9 mouse cellular contexts compared by ENCODE assay signal in genomic region chr10:115312194-115312593, GRCm38 (mm10). TPM values are rescaled to one million over a fixed set of nuclear protein-coding genes. Genes with fewer than 3 reads are reported as not detected.
A peak's percentile ranks its signal among the peaks of the same experiment; 100 is the strongest.
DNase-seq lines count a peak whose midpoint lies in the region; ATAC-seq lines count a peak whose summit lies in the region.
"Had no signal": no experiment of that assay in that cellular context is flagged by ENCODE, and none has a peak within 500 bp of the region (broad histone marks: within the 10 kb centered on the region; RNA-seq: fewer than 3 reads in every experiment).

No protein-coding gene starts in this region.

- DNase-seq in hindbrain, embryonic 14.5 days (ENCODE audit: low spot score): no peak
- DNase-seq in hindbrain, embryonic 11.5 days (ENCODE audit: low spot score): no peak
- no peak for DNase-seq in neural tube, embryonic 10.5 days (ENCODE audit: extremely low spot score, low spot score)
- peak; percentile 37 for DNase-seq in naive thymus-derived CD4-positive, alpha-beta T cell, adult 2 months (ENCODE audit: low read depth)
- DNase-seq in frontal cortex, postnatal 25 days (ENCODE audit: low spot score in 2 of 2): no peak
- DNase-seq: cerebellum, adult 9-10 months had no signal

- H3K27ac ChIP-seq in hindbrain, embryonic 14.5 days: no peak overlapping the region
- H3K27ac ChIP-seq in hindbrain, embryonic 11.5 days (ENCODE audit: low read depth, low read length): no peak overlapping the region
- H3K27ac ChIP-seq in neural tube, embryonic 13.5 days (replicated peaks): no peak overlapping the region
- H3K27ac ChIP-seq: embryonic facial prominence, embryonic 13.5 days had no signal

- H3K4me1 ChIP-seq in hindbrain, embryonic 14.5 days (replicated peaks; ENCODE audit: control insufficient read depth, insufficient read depth, low read length): peaks cover 38% of the 10 kb centered on the region
- H3K4me1 ChIP-seq in hindbrain, embryonic 11.5 days (replicated peaks; ENCODE audit: control insufficient read depth, insufficient read depth, low read length): no peaks in the 10 kb centered on the region
- H3K4me1 ChIP-seq in neural tube, embryonic 13.5 days (replicated peaks): peaks cover 47% of the 10 kb centered on the region

- H3K9me3 ChIP-seq in hindbrain, embryonic 14.5 days (ENCODE audit: control insufficient read depth, low read length): no peaks in the 10 kb centered on the region
- no peaks in the 10 kb centered on the region for H3K9me3 ChIP-seq in hindbrain, embryonic 11.5 days (ENCODE audit: control insufficient read depth, low read length)
- H3K9me3 ChIP-seq in neural tube, embryonic 13.5 days: no peaks in the 10 kb centered on the region
- H3K9me3 ChIP-seq: embryonic facial prominence, embryonic 13.5 days had no signal

- no peak overlapping the region for H3K4me3 ChIP-seq in hindbrain, embryonic 14.5 days (replicated peaks; ENCODE audit: low read length)
- H3K4me3 ChIP-seq in hindbrain, embryonic 11.5 days (ENCODE audit: low read depth, low read length): no peak overlapping the region
- no peak overlapping the region for H3K4me3 ChIP-seq in neural tube, embryonic 13.5 days
- H3K4me3 ChIP-seq: embryonic facial prominence, embryonic 13.5 days had no signal

- ATAC-seq in hindbrain, embryonic 14.5 days (ENCODE audit: low FRiP score): no peak
- no peak for ATAC-seq in hindbrain, embryonic 11.5 days (ENCODE audit: low FRiP score)
- ATAC-seq in neural tube, embryonic 13.5 days (ENCODE audit: low read depth): no peak
- peak; percentile 42 for ATAC-seq in common myeloid progenitor, adult 5-6 weeks (replicated peaks; ENCODE audit: low read depth, poor library complexity, severe bottlenecking)

- no peaks in the 10 kb centered on the region for H3K27me3 ChIP-seq in hindbrain, embryonic 14.5 days (ENCODE audit: control insufficient read depth, insufficient read depth, low read length)
- H3K27me3 ChIP-seq in hindbrain, embryonic 11.5 days (ENCODE audit: control insufficient read depth, insufficient read depth, low read length): no peaks in the 10 kb centered on the region
- H3K27me3 ChIP-seq in neural tube, embryonic 13.5 days: no peaks in the 10 kb centered on the region
- H3K27me3 ChIP-seq: embryonic facial prominence, embryonic 13.5 days had no signal

- no peak overlapping the region for H3K9ac ChIP-seq in hindbrain, embryonic 14.5 days
- H3K9ac ChIP-seq in hindbrain, embryonic 11.5 days (ENCODE audit: low read depth, low read length): no peak overlapping the region
- 0 out of 2 replicates have a peak overlapping the region, but pooled peaks have one; percentile 14 for H3K9ac ChIP-seq in neural tube, embryonic 13.5 days
- H3K9ac ChIP-seq: embryonic facial prominence, embryonic 13.5 days had no signal

- peak overlapping the region; percentile 70; the same call in 1 of the 2 replicates for H3K4me2 ChIP-seq in hindbrain, embryonic 14.5 days (replicated peaks)
- H3K4me2 ChIP-seq in hindbrain, embryonic 11.5 days (replicated peaks; ENCODE audit: low read depth, low read length): no peak overlapping the region
- H3K4me2 ChIP-seq in neural tube, embryonic 13.5 days: peak overlapping the region; percentile 78; the same call in 1 of the 2 replicates

- 91% methylated on average over 5 of the region's 5 CpGs for WGBS in hindbrain, embryonic 14.5 days
- WGBS in hindbrain, embryonic 11.5 days: 89% methylated on average over 5 of the region's 5 CpGs
- WGBS in neural tube, embryonic 13.5 days: 89% methylated on average over 5 of the region's 5 CpGs

- H3K36me3 ChIP-seq in hindbrain, embryonic 14.5 days (replicated peaks; ENCODE audit: control insufficient read depth, insufficient read depth): no peaks in the 10 kb centered on the region
- H3K36me3 ChIP-seq in hindbrain, embryonic 11.5 days (ENCODE audit: control insufficient read depth, insufficient read depth, low read length): no peaks in the 10 kb centered on the region
- H3K36me3 ChIP-seq in neural tube, embryonic 13.5 days: no peaks in the 10 kb centered on the region
- H3K36me3 ChIP-seq: embryonic facial prominence, embryonic 13.5 days had no signal

RNA-seq across cellular contexts. Expression of gene Rab21, which starts 3.2 kb away (rescaled TPM):
- polyA plus RNA-seq in hindbrain, embryonic 14.5 days (2014; fragmentation: Nextera tagmentation; extraction: Ambion mirVana): 12.1 and 13.4 TPM in 2 replicates
- polyA plus RNA-seq in hindbrain, embryonic 11.5 days (2014; fragmentation: Nextera tagmentation; extraction: Ambion mirVana): 10.1 and 10.6 TPM in 2 replicates
- 9.0 and 9.3 TPM in 2 replicates for polyA plus RNA-seq in neural tube, embryonic 13.5 days (2015; fragmentation: Nextera tagmentation; extraction: Ambion mirVana)
- 38.3 and 43.0 TPM in 2 replicates for total RNA-seq in common myeloid progenitor, adult 5-6 weeks (2017)

RNA-seq across cellular contexts. Expression of gene Tmem19, which starts 50.1 kb away (rescaled TPM):
- polyA plus RNA-seq in hindbrain, embryonic 14.5 days (2014; fragmentation: Nextera tagmentation; extraction: Ambion mirVana): 42.0 and 42.8 TPM in 2 replicates
- polyA plus RNA-seq in hindbrain, embryonic 11.5 days (2014; fragmentation: Nextera tagmentation; extraction: Ambion mirVana): 35.7 and 39.1 TPM in 2 replicates
- polyA plus RNA-seq in neural tube, embryonic 13.5 days (2015; fragmentation: Nextera tagmentation; extraction: Ambion mirVana): 34.8 and 40.5 TPM in 2 replicates
- total RNA-seq in common myeloid progenitor, adult 5-6 weeks (2017): 19.6 and 22.2 TPM in 2 replicates
